Mouse (Mus musculus): ENCODE results near the gene CN725425.

Gene CN725425

DNA sequence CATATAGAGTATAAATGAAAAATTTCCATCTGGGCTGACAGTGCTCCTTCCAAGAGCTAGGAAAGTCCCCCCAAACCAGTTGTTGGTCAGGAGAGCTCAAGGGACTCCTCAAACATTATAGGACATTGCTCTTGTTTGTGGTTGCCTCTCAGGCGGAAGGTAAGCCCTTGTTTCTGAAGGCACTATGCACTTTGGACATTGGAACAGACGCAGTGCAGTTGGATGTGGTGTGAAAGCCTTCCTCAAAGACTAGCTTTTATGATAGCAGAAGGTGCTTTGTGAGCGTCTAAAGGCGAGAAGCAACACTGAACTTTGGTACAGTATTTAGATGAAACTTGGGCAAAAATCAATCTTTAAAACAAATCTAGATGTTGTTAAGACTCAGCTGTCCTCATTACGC is 7.2 kb downstream of the CN725425 start:
- no peak for DNase-seq (ENCODE audit: low spot score in 2 of 2)

DNA sequence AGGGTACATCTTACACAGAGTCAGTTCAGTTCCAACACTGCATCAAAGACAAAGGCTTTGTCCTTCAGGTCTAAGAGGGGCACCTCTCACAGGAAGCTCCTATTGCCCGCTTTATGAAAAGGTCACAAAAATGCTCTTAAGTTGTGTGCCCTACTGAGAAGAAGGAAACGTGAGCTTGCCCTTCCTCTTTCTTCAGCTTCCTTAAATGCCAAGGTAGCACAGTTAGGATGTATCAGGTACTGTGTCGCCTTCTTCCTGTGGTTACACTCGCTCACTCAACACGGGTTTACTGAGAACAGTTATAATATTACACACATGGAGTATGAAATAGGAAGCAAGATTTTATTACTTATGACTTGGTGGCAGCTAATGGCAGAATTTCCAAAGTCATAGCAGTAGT is 38.0 kb downstream of the CN725425 start:
- DNase-seq (ENCODE audit: low spot score in 2 of 2), result no peak

DNA sequence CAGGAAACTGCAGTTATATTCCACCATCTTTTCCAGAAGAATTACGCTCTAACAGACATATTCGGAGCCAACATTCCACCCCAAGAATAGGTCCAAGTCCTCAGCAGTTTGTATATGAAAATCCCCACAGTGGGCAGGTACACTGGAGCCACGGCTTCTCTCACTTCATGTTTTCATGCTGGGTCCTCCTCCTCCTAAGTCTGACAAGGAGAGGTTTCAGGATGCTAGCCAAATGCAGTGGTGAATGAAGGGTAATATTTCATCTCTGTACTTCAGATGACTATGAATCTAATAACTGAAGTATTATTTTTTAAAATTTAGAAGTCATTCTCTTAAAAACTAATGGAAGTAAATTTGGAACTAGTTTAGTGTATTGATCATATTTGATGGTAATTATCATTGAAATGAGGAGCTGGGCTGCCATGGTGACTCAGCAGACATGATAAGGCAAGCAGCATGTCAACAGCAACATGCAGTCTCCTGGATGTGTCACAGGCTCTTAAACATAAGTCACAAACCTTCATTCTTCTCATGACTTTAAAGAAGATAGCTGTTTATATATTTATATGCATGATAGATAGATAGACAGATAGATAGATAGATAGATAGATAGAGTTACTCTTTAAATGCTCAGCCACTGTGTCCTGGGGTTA is 41.5 kb downstream of the CN725425 start:
- no peak for DNase-seq (ENCODE audit: low spot score in 2 of 2)

DNA sequence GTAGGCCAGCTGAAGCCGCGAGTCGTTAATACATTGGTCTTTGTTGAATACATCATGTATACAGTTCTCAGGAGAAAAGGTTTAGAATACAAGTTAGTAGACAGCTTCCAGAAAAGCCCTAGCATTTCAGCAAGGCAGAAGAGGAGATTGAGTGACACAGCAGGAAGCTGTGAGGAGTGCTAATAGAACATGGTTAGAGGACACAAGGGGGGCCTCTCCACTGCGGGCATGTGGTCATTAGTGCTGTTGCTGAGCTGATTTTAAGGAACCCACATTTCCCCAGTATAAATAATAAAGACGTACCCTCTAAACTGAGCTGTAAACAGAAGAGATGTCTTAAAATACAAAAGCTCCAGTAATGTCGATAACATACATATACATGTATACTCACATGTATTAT is 51.5 kb downstream of the CN725425 start:
- no peak for DNase-seq (ENCODE audit: low spot score in 2 of 2)

DNA sequence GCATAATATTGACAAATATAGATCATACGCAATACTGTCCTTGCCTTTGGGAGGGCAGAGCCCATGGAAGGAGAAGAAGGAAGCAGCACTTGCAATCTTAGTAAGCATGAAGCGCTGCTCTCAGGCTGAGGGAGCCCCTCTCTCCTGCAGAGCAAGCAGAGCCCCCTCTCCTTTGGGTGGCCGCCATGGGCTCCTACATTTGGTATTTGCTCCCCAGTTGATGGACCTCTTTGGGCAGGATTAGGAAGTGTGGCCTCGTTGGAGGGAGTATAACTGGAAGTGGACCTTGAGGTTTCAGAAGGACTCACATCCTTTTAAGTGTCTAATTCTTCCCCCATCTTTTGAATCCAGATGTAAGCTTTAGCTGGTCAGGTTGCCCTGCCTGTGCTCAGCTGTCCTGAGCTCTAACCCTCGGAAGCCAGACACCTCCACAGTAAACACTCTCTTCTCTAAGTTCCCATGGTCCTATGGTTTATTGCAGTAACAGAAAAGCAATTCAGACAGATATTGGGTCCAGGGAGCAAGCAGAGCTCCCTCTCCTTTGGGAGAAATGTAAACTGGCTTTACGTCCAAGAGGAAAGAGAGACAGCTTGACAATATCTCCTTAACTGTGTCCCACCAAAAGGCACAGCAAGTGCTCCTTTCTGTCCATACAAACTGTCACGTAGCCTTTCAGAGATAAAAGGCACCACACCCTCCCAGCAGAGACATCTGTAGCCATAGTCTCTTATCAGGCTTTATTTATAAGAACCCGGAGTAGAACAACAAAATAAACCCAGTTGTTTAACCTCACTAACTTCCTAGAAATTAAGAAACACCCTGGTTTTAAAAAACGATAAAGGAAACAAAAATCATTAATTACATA is 52.5 kb downstream of the CN725425 start:
- no peak for DNase-seq (ENCODE audit: low spot score in 2 of 2)

DNA sequence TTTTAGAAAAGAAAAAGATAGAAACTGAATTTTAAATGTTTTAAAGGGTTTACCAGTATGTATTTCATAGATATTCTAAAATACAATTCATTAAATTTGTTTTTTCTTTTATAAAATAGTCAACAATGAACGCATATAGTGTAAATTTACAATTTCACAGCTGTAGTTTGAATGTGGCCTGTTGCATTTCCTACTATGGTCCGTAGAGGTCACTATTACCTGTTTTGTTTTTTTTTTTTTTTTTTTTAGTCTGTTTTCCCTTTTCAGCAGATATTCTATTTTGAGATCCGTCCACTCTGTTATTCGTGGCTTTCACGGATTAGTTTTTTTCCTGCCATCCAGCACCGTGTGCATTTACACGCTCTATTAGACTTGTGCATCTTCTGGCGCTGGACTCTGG is 53.7 kb downstream of the CN725425 start:
- no peak for DNase-seq (ENCODE audit: low spot score in 2 of 2)

DNA sequence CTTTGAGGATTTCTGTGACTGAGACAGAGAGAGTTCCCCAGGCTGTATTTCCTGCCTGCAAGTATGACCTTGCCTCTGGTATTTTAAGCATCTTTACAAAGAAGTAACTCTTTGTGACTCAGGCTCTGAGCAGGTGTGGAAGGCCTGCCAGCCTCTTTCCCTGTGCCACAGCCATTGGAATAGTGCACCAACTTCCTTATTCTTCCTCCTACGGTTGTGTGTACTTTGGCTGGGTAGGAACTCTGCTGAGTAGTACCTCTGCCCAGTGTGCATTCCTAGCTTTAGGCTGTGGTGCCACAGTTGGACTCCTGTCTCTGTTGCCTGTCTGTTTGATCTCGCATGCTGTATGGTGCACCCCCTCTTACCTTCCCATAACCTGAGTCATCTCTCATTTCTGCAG is 56.0 kb downstream of the CN725425 start:
- no peak for DNase-seq (ENCODE audit: low spot score in 2 of 2)

DNA sequence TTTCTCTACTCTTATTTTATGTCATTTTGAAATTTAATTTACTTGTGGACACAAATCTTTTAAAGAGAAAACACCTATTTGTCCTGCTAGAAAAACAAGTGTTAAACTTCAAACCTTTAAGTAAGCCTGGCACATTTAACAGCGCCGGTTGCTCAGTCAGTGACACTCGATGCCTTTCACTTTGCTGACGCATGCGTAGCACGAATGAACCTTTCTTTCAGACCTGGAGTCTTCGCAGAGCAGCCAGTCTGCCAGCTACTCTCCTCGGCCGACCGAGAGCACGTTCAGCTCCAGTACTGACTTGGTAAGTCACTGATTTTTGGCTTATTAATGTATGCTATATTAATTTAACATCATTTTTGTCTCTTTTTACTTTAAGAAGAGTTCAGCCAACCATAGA is 57.8 kb downstream of the CN725425 start:
- DNase-seq (ENCODE audit: low spot score in 2 of 2), result no peak

DNA sequence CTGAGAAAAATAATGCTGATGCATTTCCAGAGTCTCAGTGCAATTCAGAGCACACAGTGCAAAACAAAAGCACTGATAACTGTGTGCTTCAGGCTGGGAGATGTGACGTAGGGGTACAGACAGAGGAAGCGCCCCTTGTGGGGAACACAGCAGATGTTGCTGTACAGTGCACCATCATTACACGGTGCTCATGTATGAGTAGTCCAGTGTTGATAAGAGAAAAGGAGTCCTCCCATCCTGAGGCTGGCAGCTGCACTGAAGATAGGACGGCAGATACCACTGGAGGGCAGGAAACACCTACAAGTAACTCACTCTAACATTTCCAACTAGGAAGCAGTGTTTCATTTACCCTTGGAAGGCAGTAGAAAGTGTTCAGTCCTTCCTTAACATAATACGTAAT is 61.3 kb downstream of the CN725425 start:
- no peak for DNase-seq (ENCODE audit: low spot score in 2 of 2)

DNA sequence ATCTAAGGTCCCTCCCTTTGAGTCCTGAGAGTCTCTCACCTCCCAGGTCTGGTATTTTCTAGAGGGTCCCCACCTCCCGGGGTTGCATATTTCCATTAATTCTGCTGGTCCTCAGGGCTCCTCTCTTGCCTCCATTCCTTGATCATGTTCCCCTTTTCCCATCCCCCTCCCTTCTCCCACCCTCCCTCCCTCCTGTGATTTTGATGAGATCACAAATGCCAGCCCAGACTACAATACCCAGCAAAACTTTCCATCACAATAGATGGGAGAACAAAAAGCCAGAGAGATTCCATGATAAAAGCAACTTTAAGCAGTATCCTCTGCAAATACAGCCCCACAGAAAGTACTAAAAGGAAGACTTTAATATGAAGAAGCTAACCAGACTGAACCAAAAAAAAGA is 64.6 kb downstream of the CN725425 start:
- DNase-seq (ENCODE audit: low spot score in 2 of 2), result no peak

DNA sequence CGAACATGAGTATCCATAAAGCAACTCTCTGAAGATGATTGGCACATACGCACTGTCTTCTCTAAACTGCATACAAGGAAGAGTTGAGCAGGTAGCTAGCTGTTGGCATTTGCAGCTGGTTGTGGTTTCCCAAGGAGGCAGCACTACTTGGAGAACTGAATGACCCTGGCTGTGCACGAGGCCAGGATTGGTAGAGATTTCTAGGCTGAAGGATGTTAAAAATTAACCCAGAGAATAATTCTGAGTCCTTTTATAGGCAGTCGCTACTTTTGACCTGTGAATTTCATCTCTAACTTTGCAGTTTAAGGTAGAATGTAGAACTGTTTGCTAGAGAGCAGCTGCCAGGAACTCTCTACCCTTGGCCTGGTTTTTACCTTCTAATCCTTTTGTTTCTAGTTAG is 69.2 kb downstream of the CN725425 start:
- DNase-seq (ENCODE audit: low spot score in 2 of 2), result no peak

DNA sequence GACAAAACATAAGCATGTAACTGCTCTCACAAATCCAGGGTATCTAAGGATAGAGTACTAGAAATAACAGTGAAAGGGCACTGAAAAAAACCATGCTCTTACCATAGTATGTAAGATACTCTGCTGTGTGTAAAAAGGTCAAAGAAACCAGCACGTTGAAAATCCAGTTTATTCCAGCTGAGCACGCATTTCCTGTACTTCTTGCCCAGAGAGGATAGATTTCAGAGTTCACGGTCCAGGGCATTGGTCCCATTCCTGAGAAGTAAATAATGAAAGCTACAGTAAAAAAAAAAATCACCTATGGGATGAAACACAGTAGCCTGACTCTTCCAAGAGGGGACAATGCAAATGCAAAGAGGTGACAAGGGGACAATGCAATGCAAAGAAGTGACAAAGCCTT is 76.7 kb downstream of the CN725425 start:
- DNase-seq (ENCODE audit: low spot score in 2 of 2), result no peak

DNA sequence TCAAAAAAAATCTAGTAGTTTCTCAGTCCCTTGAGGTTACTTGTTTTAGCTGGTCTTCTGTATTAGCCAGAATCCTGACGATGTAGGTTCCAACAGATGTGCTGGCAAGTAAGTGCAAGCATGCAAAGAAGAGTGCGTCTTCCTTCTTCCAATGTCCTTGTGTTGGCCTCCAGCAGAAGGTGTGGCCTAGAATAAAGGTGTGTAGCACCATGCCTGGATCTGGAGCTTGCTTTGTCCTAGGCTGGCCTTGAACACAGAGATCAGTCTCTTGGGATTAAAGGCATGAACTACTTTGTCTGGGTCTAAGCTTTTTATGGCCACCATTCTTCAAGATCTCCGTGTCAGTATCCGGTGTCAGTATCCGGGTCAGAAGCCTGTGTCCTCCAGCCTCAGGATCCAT is 80.3 kb downstream of the CN725425 start:
- DNase-seq (ENCODE audit: low spot score in 2 of 2), result no peak

DNA sequence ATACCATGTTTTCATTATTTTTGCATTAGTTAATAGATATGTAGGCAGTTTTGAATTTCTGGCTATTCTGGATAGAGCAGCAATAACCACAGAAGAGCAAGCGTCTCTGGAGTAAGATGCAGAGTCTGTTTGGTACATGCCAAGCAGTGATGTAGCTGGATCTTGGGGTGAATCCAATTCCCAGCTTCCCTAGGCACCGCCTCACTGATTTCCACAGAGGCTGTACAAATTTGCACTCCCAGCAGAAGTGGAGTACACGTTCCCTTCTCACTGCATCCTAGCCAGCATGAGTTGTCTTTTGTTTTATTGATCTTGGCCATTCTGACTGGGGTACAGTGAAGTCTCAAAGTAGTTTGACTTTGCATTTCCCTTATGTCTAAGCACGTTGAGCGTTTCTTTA is 82.2 kb downstream of the CN725425 start:
- no peak for DNase-seq (ENCODE audit: low spot score in 2 of 2)

DNA sequence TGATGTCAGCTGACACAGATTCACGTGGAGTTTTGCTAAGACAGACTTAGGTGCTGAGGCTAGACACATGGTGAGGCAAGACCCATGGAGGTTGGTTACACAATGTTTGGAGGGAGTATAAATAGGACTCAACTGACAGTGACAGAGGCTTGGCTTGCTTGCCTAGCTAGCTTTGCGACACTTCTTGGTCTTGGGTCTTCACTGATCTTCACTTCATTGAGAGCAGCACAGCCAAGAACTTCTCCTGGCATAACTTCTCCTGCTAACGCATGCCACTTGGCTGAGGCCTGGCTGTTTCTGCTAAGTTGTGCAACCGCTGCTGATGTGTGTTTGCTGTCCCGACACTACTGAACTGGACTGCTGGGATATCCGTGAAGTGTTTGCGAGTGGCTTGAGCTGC is 83.5 kb downstream of the CN725425 start:
- no peak for DNase-seq (ENCODE audit: low spot score in 2 of 2)

DNA sequence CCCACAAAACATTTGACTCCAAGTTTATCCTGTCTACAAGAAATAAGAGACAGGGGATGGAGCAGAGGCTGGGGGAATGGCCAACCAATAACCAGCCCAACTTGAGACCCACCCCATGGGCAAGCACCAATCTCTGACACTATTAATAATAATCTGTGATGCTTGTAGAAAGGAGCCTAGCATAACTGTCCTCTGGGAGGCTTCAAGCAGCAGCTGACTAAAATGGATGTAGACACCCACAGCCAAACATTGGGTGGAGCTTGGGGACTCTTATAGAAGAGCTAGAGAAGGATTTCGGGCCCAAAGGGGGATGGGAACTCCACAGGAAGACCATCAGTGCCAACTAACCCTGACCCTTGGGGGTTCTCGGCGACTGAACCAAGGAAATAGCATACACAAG is 84.1 kb downstream of the CN725425 start:
- no peak for DNase-seq (ENCODE audit: low spot score in 2 of 2)

DNA sequence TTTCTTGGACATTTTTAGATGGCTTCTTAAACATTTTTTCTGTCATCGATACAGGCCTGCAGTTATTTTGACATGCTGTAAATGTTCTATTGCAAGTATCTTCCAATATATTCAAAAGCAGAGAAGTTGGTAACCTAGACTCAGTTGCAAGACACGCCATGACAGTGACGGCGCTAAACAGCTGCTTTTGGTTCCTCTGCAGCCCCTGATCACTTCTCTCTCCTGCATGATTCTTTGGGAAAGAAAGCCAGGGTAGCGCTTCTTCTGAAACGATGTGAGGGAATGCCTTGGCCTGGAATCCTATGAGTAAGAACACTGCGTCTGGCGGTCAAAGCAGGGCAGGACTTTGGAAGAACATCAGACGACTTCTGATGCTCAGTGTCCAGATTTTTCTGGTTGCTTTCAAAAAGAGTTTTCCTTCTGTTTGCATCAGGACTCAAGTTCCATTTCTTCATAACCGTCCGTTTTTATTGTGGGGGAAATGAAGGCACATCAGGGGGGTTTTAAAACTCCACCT is 100.1 kb downstream of the CN725425 start:
- no peak for DNase-seq (ENCODE audit: low spot score in 2 of 2)

DNA sequence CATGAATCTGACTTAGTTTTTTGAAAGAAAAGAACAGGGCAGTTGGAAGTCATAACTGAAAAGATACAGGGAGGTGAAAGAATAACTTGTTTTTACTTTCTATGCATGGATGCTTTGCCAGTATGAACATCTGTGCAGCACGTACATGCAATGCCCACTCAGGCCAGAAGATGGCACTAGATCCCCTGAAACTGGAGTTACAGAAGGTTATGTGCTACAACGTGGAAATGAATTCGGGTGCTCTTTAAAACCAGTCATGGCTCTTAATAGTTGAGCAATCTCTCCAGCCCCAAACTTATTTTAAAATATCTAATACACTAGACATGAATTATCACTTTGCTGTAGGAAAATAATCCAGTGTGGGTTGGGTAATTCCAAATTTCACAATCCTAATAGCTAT is 102.1 kb downstream of the CN725425 start:
- DNase-seq (ENCODE audit: low spot score in 2 of 2), result peak; percentile 17 to 63

DNA sequence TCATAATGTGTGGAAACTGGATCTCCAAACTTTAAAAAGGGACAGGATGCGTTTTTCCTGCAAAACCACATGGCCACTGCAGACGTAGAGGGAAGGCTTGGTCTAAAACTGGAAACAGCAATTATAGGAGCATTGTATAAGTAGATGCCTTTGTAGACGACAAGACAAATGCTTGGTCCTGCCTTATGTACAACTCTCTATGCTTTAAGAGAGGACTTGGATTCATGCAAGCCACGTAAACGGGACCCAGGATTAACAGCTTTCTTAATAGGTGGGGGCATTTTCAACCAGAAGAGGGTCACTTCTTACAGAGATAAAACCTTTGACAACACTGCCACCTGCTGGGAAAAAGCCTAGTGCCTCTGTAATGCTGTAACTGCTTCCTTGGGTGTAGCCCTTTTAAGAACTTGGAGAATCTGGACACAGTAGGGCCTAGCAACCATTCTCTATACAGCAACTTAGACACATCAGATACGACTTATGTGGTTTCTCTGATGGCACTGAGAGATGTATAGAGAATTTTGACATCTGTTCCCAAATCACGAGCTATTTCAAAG is 105.1 kb downstream of the CN725425 start:
- DNase-seq (ENCODE audit: low spot score in 2 of 2), result no peak
